Mouse (Mus musculus): Measurements from ENCODE around the gene Agap1.

GRCm38 (mm10) chr1:89501346-89501745, 46.7 kb downstream of the Agap1 start:
- TF ChIP-seq CTCF (conservative IDR thresholded peaks at IDR 0.05; ENCODE audit: insufficient read depth, insufficient read length, low read depth, low read length) (no peak), POLR2A (IDR thresholded peaks at IDR 0.05; ENCODE audit: low read depth, low read length) (no peak)

Data from kidney, adult 2 months (tissue).